Mouse (Mus musculus): ENCODE measurements around the gene Stk38l. TPM values are rescaled to one million over a fixed set of nuclear protein-coding genes. Genes with fewer than 3 reads are reported as not detected.
A peak's percentile ranks its signal among the peaks of the same experiment; 100 is the strongest.

Gene Stk38l
- polyA plus RNA-seq, 1 experiment from 2014 or later = 20.1 TPM

DNA sequence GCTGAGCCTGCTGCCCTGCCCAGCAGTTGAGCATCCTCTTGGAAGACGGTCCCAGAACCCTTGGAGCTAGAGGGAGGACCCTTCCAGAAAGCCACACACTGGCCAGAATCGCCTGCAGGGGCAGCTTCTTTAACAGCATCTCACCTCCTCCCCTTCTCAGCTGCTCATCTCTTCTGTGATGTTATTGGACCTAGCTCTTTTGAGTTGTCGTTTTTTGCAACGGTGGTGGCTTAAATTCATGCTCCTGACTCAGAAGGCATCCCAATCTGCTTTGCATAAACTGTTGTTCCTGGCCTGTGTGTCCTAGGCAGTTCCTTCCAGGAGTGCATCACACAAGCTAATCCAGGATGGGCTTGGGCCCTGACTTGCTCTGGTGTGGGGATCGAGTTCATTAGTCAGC, 72.7 kb downstream of the Stk38l start:
- Histone ChIP-seq H3K9me3 (ENCODE audit: control insufficient read depth, low read length) (no peaks in the 10 kb centered on the region), H3K27me3 (ENCODE audit: control insufficient read depth, insufficient read depth, low read length) (no peaks in the 10 kb centered on the region), H3K9ac (ENCODE audit: low read depth, low read length) (no peak overlapping the region), H3K36me3 (ENCODE audit: control insufficient read depth, insufficient read depth, low read length) (no peaks in the 10 kb centered on the region), H3K4me1 (replicated peaks; ENCODE audit: control insufficient read depth, insufficient read depth, low read length) (no peaks in the 10 kb centered on the region), H3K4me3 (ENCODE audit: low read depth, low read length) (no peak overlapping the region), H3K4me2 (replicated peaks; ENCODE audit: low read depth, low read length) (no peak overlapping the region), H3K27ac (ENCODE audit: low read depth, low read length) (no peak overlapping the region)
- no peak for DNase-seq (ENCODE audit: low spot score)
- ATAC-seq (ENCODE audit: low FRiP score) = no peak
- WGBS = 60% methylated on average over 5 of the region's 5 CpGs

DNA sequence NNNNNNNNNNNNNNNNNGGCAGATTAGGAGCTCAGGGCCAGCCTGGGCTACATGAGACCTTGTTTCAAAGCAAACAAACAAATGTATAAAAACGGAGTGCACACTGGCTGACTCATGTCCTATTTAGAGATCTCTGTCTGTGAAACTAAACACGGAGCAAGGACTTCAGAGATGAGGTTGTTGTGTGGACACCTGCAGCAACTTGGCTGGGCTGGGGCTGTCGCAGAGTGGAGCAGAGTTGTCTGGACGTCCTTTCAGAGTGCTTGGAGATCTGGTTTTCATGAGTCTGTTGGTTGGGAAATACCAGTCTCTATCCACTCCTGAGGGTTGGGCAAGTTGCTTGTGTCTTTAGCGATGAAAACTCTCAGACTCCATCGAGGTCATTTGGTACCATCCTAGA, 85.2 kb downstream of the Stk38l start:
- ATAC-seq (ENCODE audit: low FRiP score) (no peak), DNase-seq (ENCODE audit: low spot score) (no peak)
- H3K4me1 ChIP-seq (replicated peaks; ENCODE audit: control insufficient read depth, insufficient read depth, low read length) = no peaks in the 10 kb centered on the region
- no peaks in the 10 kb centered on the region for H3K9me3 ChIP-seq (ENCODE audit: control insufficient read depth, low read length)
- H3K9ac ChIP-seq (ENCODE audit: low read depth, low read length) = no peak overlapping the region
- no peak overlapping the region for H3K4me2 ChIP-seq (replicated peaks; ENCODE audit: low read depth, low read length)
- H3K4me3 ChIP-seq (ENCODE audit: low read depth, low read length) = no peak overlapping the region
- no peaks in the 10 kb centered on the region for H3K36me3 ChIP-seq (ENCODE audit: control insufficient read depth, insufficient read depth, low read length)
- H3K27ac ChIP-seq (ENCODE audit: low read depth, low read length) = no peak overlapping the region
- no peaks in the 10 kb centered on the region for H3K27me3 ChIP-seq (ENCODE audit: control insufficient read depth, insufficient read depth, low read length)
- WGBS = 94% methylated on average over 6 of the region's 6 CpGs

DNA sequence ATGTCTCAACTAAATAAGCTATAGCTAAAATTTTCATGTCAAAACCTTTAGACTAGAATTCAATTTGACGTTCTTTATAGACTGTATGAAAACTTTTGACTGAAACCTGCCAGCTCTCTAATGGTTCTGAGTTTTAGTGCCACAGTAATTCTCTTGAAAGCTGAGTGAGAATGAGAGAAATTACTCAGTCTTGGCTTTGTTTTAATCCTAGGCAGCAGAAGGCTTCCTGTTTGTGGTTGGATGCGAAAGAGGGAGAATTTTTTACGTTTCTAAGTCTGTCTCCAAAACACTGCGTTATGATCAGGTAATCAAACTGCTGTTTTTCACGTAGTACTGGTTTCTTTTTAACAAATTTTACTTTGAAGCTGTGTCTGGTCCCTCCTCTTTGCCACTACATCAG, 88.2 kb downstream of the Stk38l start:
- Histone ChIP-seq H3K9ac (ENCODE audit: low read depth, low read length) (no peak overlapping the region), H3K4me2 (replicated peaks; ENCODE audit: low read depth, low read length) (no peak overlapping the region), H3K27ac (ENCODE audit: low read depth, low read length) (no peak overlapping the region), H3K36me3 (ENCODE audit: control insufficient read depth, insufficient read depth, low read length) (no peaks in the 10 kb centered on the region), H3K9me3 (ENCODE audit: control insufficient read depth, low read length) (no peaks in the 10 kb centered on the region), H3K27me3 (ENCODE audit: control insufficient read depth, insufficient read depth, low read length) (no peaks in the 10 kb centered on the region), H3K4me3 (ENCODE audit: low read depth, low read length) (no peak overlapping the region), H3K4me1 (replicated peaks; ENCODE audit: control insufficient read depth, insufficient read depth, low read length) (no peaks in the 10 kb centered on the region)
- WGBS = 88% methylated on average over 5 of the region's 5 CpGs
- ATAC-seq (ENCODE audit: low FRiP score) (no peak), DNase-seq (ENCODE audit: low spot score) (no peak)

DNA sequence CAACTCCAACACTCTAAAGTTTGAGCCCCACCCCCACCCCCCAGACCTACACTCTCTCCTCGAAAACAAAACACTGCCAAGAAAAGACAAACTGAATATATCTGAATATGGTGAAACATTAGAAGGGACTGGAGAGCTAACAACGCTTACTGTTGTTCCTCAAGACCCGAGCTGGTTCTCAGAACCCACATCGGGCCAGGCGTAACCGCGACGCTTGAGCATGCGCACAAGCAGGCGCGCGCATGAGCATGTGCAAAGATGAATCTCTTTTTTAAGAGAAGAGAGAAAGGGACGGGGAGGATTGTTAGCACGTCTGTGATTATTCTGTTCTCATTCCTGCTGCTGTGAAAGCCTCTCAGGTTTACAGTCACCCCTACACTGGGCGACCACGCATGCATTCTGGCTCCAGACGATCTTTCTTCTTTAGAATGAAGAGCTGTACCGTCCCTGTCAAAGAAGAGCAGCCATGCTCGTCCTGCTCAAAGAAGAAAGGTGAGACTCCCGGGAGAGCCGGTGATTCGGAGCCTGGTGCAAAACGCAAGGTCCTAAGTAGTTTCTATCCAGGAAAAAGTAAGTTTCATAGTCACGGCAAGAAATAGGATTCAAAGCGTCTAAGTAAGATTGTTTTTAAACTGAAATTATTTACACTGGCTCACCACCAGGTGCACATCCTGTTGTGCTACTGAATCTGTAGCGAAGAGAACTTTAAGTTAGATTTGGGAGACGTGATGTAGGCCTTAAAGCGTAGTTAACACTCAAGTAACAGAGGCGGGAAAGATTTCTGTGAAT, 95.6 kb downstream of the Stk38l start:
- no peaks in the 10 kb centered on the region for H3K36me3 ChIP-seq (ENCODE audit: control insufficient read depth, insufficient read depth, low read length)
- H3K4me3 ChIP-seq (ENCODE audit: low read depth, low read length) = no peak overlapping the region
- no peaks in the 10 kb centered on the region for H3K9me3 ChIP-seq (ENCODE audit: control insufficient read depth, low read length)
- no peak overlapping the region for H3K4me2 ChIP-seq (replicated peaks; ENCODE audit: low read depth, low read length)
- ATAC-seq (ENCODE audit: low FRiP score) = no peak
- DNase-seq (ENCODE audit: low spot score) = no peak
- 85% methylated on average over 29 of the region's 29 CpGs for WGBS
- no peak overlapping the region for H3K9ac ChIP-seq (ENCODE audit: low read depth, low read length)
- no peak overlapping the region for H3K27ac ChIP-seq (ENCODE audit: low read depth, low read length)
- H3K4me1 ChIP-seq (replicated peaks; ENCODE audit: control insufficient read depth, insufficient read depth, low read length) = no peaks in the 10 kb centered on the region
- H3K27me3 ChIP-seq (ENCODE audit: control insufficient read depth, insufficient read depth, low read length) = no peaks in the 10 kb centered on the region

DNA sequence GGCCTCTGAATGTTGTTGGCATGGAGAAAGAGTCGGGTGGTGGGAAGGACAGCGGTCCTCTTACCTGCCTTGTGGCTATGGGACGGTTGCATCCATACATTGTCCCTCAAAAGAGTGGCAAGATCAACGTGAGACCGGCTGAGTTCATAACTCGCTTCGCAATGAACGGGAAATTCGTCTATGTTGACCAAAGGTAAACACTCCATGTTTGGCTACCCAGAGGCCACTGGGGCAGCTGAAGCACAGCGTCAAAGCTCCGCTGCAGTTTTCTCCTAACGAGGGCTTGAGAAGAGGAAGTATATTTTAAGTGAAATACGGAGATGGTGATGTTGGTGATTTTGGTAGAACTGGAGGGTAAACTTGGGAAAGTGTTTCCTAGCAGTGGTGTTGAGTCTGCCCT, 97.2 kb downstream of the Stk38l start:
- H3K27me3 ChIP-seq (ENCODE audit: control insufficient read depth, insufficient read depth, low read length) = no peaks in the 10 kb centered on the region
- H3K4me1 ChIP-seq (replicated peaks; ENCODE audit: control insufficient read depth, insufficient read depth, low read length) = no peaks in the 10 kb centered on the region
- H3K36me3 ChIP-seq (ENCODE audit: control insufficient read depth, insufficient read depth, low read length) = no peaks in the 10 kb centered on the region
- no peak overlapping the region for H3K27ac ChIP-seq (ENCODE audit: low read depth, low read length)
- 92% methylated on average over 13 of the region's 13 CpGs for WGBS
- DNase-seq (ENCODE audit: low spot score) (no peak), ATAC-seq (ENCODE audit: low FRiP score) (no peak)
- no peak overlapping the region for H3K4me2 ChIP-seq (replicated peaks; ENCODE audit: low read depth, low read length)
- H3K4me3 ChIP-seq (ENCODE audit: low read depth, low read length) = no peak overlapping the region
- H3K9ac ChIP-seq (ENCODE audit: low read depth, low read length) = no peak overlapping the region
- H3K9me3 ChIP-seq (ENCODE audit: control insufficient read depth, low read length) = no peaks in the 10 kb centered on the region

DNA sequence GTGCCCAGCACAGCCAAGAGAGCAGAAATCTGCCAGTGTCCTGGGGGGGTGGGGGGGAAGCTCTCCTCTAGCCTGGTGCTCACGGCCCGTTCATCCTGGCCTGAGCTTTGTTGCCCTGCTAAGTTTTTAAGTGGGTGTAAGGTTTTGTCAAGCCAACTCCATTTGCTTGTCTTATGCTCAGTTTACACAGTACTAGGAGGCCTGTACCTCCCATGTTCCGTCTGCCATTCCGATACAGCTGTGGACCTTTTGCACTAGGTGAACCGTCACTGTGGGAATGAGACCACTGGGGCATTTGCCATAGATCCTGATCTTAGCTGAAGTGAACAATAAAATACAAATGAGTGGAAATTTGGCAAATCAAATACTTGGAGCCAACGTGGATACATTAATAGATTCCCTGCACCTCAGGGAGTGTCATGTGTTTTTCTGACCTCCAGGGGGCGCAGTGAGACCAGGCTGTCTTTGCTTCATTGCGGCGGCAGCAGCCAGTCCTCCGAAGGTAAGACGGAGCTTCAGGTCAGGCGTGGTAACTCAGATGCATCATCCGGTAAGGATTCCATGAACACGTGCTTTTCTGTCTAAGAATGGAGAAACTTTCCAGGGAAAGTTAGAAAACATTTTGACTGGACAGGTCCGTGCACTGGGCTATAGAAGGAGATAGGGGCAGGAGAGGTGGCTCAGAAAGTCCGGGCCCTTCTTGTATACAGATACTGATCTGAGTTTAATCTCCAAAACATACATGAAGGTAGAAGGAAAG, 100.1 kb downstream of the Stk38l start:
- ATAC-seq (ENCODE audit: low FRiP score) = peak; percentile 40; the same call in 1 of the 2 replicates
- WGBS = 43% methylated on average over 16 of the region's 16 CpGs

DNA sequence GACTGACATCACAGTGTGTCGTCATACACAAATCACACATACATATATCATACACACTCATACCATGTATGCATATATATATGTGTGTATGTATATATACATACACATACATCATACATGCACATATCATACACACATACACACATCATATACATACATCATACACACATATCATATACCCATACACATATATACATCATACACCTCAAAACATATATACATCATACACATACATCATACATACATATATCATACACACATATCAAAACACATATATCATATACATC, 100.6 kb downstream of the Stk38l start:
- Histone ChIP-seq H3K36me3 (ENCODE audit: control insufficient read depth, insufficient read depth, low read length) (no peaks in the 10 kb centered on the region), H3K4me3 (ENCODE audit: low read depth, low read length) (no peak overlapping the region), H3K4me2 (replicated peaks; ENCODE audit: low read depth, low read length) (no peak overlapping the region), H3K9me3 (ENCODE audit: control insufficient read depth, low read length) (no peaks in the 10 kb centered on the region), H3K27ac (ENCODE audit: low read depth, low read length) (no peak overlapping the region), H3K27me3 (ENCODE audit: control insufficient read depth, insufficient read depth, low read length) (no peaks in the 10 kb centered on the region), H3K4me1 (replicated peaks; ENCODE audit: control insufficient read depth, insufficient read depth, low read length) (no peaks in the 10 kb centered on the region), H3K9ac (ENCODE audit: low read depth, low read length) (no peak overlapping the region)
- DNase-seq (ENCODE audit: low spot score) = no peak
- 79% methylated on average over 1 of the region's 1 CpGs for WGBS
- ATAC-seq (ENCODE audit: low FRiP score) = peak; percentile 33; the same call in 1 of the 2 replicates

More for the DNA sequence above, 100.1 kb downstream of the Stk38l start:
- DNase-seq (ENCODE audit: low spot score) = peak; percentile 78
- Histone ChIP-seq H3K4me3 (ENCODE audit: low read depth, low read length) (no peak overlapping the region), H3K36me3 (ENCODE audit: control insufficient read depth, insufficient read depth, low read length) (no peaks in the 10 kb centered on the region), H3K4me2 (replicated peaks; ENCODE audit: low read depth, low read length) (no peak overlapping the region), H3K27ac (ENCODE audit: low read depth, low read length) (no peak overlapping the region), H3K9ac (ENCODE audit: low read depth, low read length) (no peak overlapping the region), H3K27me3 (ENCODE audit: control insufficient read depth, insufficient read depth, low read length) (no peaks in the 10 kb centered on the region), H3K4me1 (replicated peaks; ENCODE audit: control insufficient read depth, insufficient read depth, low read length) (no peaks in the 10 kb centered on the region), H3K9me3 (ENCODE audit: control insufficient read depth, low read length) (no peaks in the 10 kb centered on the region)
